Mouse (Mus musculus) ES-Bruce4 (cell line): ENCODE measurements around the gene Mapk8ip1. TPM values are rescaled to one million over a fixed set of nuclear protein-coding genes. Genes with fewer than 3 reads are reported as not detected.
A peak's percentile ranks its signal among the peaks of the same experiment; 100 is the strongest.
"Not testable (repeated sequence)": the region's sequence is repeated elsewhere in the genome, so short reads cannot be mapped to it uniquely, and the experiment has no call there.

Source experiments
- H3K27ac ChIP-seq: 2 replicates; pipeline ENCODE4 v1.5.1; 2012; ENCODE audit warnings: low read length, inconsistent platforms; ENCODE audit not compliant: insufficient read depth
- H3K27me3 ChIP-seq: 2 replicates; pipeline ENCODE4 v1.6.1; 2012; ENCODE audit warnings: mild to moderate bottlenecking, low read length, inconsistent platforms; ENCODE audit not compliant: control insufficient read depth, poor library complexity, insufficient read depth, severe bottlenecking
- H3K36me3 ChIP-seq: 2 replicates; pipeline ENCODE4 v1.6.1; 2012; ENCODE audit warnings: inconsistent platforms, mild to moderate bottlenecking, low read length, moderate library complexity; ENCODE audit not compliant: control insufficient read depth, poor library complexity, insufficient read depth, severe bottlenecking
- H3K4me1 ChIP-seq: one replicate; pipeline ENCODE4 v1.8.1; 2011; ENCODE audit warnings: low read length; ENCODE audit not compliant: control insufficient read depth, insufficient read depth
- H3K4me3 ChIP-seq: 2 replicates; pipeline ENCODE4 v1.5.1; 2011; ENCODE audit warnings: low read depth, mild to moderate bottlenecking, low read length
- H3K9ac ChIP-seq: 2 replicates; pipeline ENCODE4 v1.6.1; 2012; ENCODE audit warnings: low read depth, mild to moderate bottlenecking, inconsistent platforms; ENCODE audit not compliant: poor library complexity, severe bottlenecking
- H3K9me3 ChIP-seq: replicated peaks from 2 replicates; pipeline ENCODE4 v1.6.1; 2012; ENCODE audit warnings: mild to moderate bottlenecking, low read length, inconsistent platforms; ENCODE audit not compliant: control insufficient read depth, poor library complexity, insufficient read depth, severe bottlenecking
- CTCF ChIP-seq: IDR thresholded peaks from one replicate; pipeline ENCODE4 v1.8.1; 2011; ENCODE audit warnings: low read depth, low read length
- EP300 ChIP-seq: IDR thresholded peaks from 2 replicates; pipeline ENCODE4 v1.6.1; 2011; ENCODE audit warnings: low read depth, low read length; ENCODE audit not compliant: insufficient read depth
- POLR2A ChIP-seq: IDR thresholded peaks from one replicate; pipeline ENCODE4 v1.8.1; 2011; ENCODE audit warnings: low read length; ENCODE audit not compliant: insufficient read depth
- polyA plus RNA-seq: library from polyadenylated mRNA; stranded (reverse); fragments of >200 nt; gene quantifications from 2 replicates; pipeline ENCODE4 v1.2.4, GENCODE M21; 2011; ENCODE audit warnings: low read depth; ENCODE audit not compliant: missing spikeins, insufficient read depth, insufficient read length

The Mapk8ip1 gene
- polyA plus RNA-seq, 1 experiment = 13.6 TPM

DNA sequence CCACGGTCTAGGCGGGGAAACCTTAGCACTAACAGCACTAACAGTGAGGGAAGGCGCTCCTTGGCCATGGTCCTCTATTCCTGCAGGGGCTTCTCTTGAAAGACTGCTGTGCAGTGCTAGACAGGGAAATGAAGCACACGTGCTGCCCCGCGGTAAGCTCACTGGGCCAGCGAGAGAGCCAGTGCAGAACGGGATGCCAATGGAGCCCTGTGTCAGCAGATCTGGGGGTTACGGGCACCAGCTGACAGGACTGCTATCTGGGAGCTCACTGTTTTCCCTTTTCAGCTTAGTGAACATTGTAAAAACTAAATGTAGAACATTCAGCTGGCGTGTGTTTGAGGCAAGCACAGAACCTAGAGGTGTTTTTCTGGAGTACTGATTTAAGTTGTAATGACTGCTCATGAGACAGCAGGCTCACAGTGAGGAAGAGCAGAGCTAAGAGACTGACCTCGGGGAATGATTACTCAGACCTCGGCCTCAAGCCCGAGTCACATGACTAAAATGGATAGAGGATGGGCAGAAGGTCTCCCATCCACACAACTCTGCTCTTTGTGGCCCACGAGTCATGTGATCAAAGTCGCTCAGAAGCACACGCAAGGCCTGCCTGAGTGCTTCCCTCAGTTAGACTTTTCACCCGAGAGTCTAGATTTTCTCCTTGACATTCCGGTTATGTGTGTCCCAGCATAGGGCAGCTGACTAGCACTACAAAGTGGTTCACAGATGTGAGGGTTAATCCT is 7.4 kb upstream of the Mapk8ip1 start:
- no peaks in the 10 kb centered on the region for H3K4me1 ChIP-seq
- H3K27me3 ChIP-seq = no peaks in the 10 kb centered on the region
- H3K9ac ChIP-seq = no peak overlapping the region
- no peak overlapping the region for H3K27ac ChIP-seq
- no peak overlapping the region for H3K4me3 ChIP-seq
- no peaks in the 10 kb centered on the region for H3K9me3 ChIP-seq
- TF ChIP-seq CTCF (no peak), EP300 (no peak), POLR2A (no peak)
- H3K36me3 ChIP-seq = peaks cover 8% of the 10 kb centered on the region; the same call in 1 of the 2 replicates

- H3K4me1 ChIP-seq = peaks cover 2% of the 10 kb centered on the region
- no peak for TF ChIP-seq EP300
- no peak for TF ChIP-seq CTCF
- no peak for TF ChIP-seq POLR2A
- no peak overlapping the region for H3K9ac ChIP-seq
- H3K27me3 ChIP-seq = no peaks in the 10 kb centered on the region
- H3K36me3 ChIP-seq = peaks cover 6% of the 10 kb centered on the region; the same call in 1 of the 2 replicates
- no peaks in the 10 kb centered on the region for H3K9me3 ChIP-seq
- H3K4me3 ChIP-seq = no peak overlapping the region
- no peak overlapping the region for H3K27ac ChIP-seq
Observed at GRCm38 (mm10) chr2:92405687-92406086, 4.6 kb upstream of the Mapk8ip1 start.

GRCm38 (mm10) chr2:92404737-92405136 is 3.7 kb upstream of the Mapk8ip1 start:
- Histone ChIP-seq H3K27me3 (no peaks in the 10 kb centered on the region), H3K4me1 (peaks cover 2% of the 10 kb centered on the region), H3K4me3 (no peak overlapping the region), H3K9me3 (no peaks in the 10 kb centered on the region), H3K36me3 (peaks cover 6% of the 10 kb centered on the region; the same call in 1 of the 2 replicates), H3K27ac (no peak overlapping the region), H3K9ac (no peak overlapping the region)
- no peak for TF ChIP-seq POLR2A
- TF ChIP-seq CTCF = no peak
- TF ChIP-seq EP300 = no peak

DNA sequence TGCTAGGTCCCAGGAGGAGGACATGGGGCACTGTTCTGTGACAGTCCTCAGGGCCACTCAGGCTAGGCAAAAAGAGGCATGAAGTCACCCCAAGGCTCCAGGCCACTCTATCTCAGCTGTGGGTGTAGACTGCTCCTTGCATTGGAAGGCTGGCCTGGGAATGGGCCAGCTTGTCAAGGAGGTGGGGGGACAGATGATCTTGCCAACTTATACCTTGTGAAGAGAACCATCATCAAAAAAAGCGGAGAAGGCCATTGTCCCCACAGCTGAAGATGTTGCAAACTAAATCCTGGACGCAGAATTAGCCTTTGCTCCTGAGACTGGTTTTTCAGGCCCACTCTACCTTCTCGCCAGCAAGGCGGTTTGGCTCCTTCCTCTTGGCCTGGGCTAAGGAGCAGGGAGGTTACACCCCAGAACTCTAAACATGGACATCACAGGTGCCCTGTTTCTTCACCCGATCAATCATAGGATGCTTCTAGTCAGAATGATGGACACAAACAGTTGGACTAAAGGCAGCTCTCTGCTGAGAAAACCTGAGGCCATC is 2.8 kb upstream of the Mapk8ip1 start:
- Histone ChIP-seq H3K9me3 (no peaks in the 10 kb centered on the region), H3K4me1 (peaks cover 2% of the 10 kb centered on the region), H3K36me3 (0 out of 2 replicates have a peak, but pooled peaks cover 3% of the 10 kb centered on the region), H3K9ac (no peak overlapping the region), H3K27ac (no peak overlapping the region), H3K4me3 (no peak overlapping the region), H3K27me3 (no peaks in the 10 kb centered on the region)
- no peak for TF ChIP-seq POLR2A
- TF ChIP-seq EP300 = no peak
- no peak for TF ChIP-seq CTCF

DNA sequence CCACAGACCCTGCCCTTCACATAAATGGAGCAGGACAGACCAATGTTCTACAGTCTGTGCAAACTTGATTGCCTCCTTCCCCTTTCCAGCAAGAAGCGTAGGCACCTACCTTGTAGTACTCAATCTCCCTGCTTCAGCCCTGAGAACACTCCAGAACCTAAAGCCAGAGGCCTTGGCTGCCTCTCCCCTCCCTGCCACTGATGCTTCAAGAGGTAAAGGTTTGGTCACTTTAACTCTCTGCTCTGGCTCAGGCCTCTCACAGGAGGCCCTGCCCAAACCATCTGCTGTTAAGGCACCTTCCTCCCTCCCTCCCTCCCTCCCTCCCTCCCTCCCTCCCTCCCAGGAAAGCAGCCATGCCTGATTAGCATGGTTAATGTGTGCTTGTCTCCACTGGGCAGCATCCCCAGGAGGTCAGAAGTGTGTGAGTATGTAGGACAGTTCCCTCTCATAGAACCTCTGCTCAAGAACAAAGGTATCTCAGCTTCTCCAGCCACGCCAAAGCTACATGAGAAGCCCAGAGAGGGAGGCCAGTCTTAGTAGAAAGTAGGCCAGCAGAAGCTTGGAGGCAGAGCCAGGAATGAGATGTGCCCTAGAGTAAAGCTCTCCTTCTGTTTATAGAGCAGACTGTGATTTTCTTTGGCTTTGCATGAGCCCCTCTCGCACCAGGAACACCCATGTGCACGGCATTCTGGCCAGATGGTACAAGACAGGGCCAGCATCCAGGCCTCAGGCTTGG is 1.7 kb upstream of the Mapk8ip1 start:
- Histone ChIP-seq H3K27me3 (no peaks in the 10 kb centered on the region), H3K36me3 (no peaks in the 10 kb centered on the region), H3K9me3 (no peaks in the 10 kb centered on the region), H3K4me3 (no peak overlapping the region), H3K4me1 (peaks cover 2% of the 10 kb centered on the region), H3K9ac (no peak overlapping the region), H3K27ac (no peak overlapping the region)
- TF ChIP-seq EP300 (no peak), CTCF (no peak), POLR2A (no peak)

DNA sequence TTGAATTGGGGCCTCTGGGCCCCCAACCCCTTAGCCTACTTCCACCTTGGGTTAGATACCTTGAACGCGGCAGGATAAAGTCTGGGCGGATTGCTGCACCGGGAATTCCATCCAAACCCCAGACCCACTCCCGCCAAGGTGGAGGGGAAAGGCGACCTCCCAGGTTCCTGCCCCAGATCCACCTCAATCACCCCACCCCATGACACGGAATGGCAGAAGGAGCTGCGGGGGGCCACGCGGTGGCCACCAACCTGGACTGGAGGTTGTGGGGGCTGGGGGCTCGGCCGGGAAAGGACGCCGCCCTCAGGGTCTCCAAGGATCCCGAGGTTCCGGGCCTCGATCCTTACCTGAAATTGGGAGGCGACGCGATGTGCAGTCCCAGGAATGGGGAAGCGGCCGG is 381 bp downstream of the Mapk8ip1 start:
- TF ChIP-seq EP300 (no peak), POLR2A (no peak), CTCF (no peak)

GRCm38 (mm10) chr2:92399877-92400276 is 1.2 kb downstream of the Mapk8ip1 start:
- H3K4me1 ChIP-seq, H3K9me3 ChIP-seq, H3K4me3 ChIP-seq, H3K9ac ChIP-seq, H3K27me3 ChIP-seq, H3K27ac ChIP-seq, H3K36me3 ChIP-seq: not testable (repeated sequence)

More for the DNA sequence above, 381 bp downstream of the Mapk8ip1 start:
- no peaks in the 10 kb centered on the region for H3K36me3 ChIP-seq
- H3K27ac ChIP-seq = no peak overlapping the region
- H3K27me3 ChIP-seq = no peaks in the 10 kb centered on the region
- H3K4me1 ChIP-seq = peaks cover 2% of the 10 kb centered on the region
- peak overlapping the region; percentile 87 for H3K9ac ChIP-seq
- H3K9me3 ChIP-seq = no peaks in the 10 kb centered on the region
- H3K4me3 ChIP-seq = peak overlapping the region; percentile 85
